Mouse (Mus musculus): Measurements from ENCODE around the gene Plekhh2. TPM values are rescaled to one million over a fixed set of nuclear protein-coding genes. Genes with fewer than 3 reads are reported as not detected.
"Not testable (repeated sequence)": the region's sequence is repeated elsewhere in the genome, so short reads cannot be mapped to it uniquely, and the experiment has no call there.

The Plekhh2 gene
- total RNA-seq, 4 experiments from 2014 or later = 0.73 to 1.3 (median 0.96) TPM

- DNase-seq (ENCODE audit: low spot score in 2 of 2) = no peak
Observed at GRCm38 (mm10) chr17:84510961-84511639, 595 bp upstream of the Plekhh2 start.

GRCm38 (mm10) chr17:84512516-84513085 is 906 bp downstream of the Plekhh2 start:
- no peak for DNase-seq (ENCODE audit: low spot score in 2 of 2)

DNA sequence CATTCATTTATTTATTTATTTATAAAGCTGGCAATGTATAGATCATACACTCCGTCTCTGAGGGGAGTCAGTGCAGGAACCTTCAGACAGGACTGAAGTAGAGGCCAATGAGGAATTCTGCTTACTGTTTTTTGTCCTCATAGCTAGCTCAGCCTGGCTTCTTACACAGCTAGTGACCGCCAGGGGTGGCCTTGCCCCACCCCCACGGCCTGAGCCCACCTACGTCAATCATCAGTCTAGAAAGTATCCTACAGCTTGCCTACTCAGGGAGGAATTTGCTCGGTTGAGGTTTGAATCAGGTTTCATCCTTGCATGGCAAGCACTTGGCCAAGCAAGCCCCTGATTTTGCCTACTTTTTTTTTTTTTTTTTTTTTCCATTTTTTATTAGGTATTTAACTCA is 4.2 kb downstream of the Plekhh2 start:
- no peak for DNase-seq (ENCODE audit: low spot score in 2 of 2)

- DNase-seq (ENCODE audit: low spot score in 2 of 2) = no peak
Observed at GRCm38 (mm10) chr17:84519346-84519745, 7.7 kb downstream of the Plekhh2 start.

DNA sequence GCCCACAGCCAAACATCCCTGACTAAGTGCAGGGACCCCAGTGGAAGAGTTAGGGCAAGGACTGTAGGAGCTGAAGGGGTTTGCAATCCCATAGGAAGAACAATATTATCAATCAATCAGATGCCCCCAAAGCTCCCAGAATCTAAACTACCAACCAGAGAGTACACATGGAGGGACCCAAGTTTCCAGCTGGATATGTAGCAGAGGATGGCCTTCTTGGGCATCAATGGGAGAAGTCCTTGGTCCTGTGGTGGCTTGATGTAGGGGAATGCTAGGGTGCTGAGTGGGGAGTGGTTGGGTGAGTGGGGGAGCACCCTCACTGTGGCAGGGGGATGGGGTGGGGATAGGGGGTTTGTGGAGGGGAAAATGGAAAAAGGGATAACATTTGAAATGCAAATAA is 8.4 kb downstream of the Plekhh2 start:
- DNase-seq (ENCODE audit: low spot score in 2 of 2) = no peak

DNA sequence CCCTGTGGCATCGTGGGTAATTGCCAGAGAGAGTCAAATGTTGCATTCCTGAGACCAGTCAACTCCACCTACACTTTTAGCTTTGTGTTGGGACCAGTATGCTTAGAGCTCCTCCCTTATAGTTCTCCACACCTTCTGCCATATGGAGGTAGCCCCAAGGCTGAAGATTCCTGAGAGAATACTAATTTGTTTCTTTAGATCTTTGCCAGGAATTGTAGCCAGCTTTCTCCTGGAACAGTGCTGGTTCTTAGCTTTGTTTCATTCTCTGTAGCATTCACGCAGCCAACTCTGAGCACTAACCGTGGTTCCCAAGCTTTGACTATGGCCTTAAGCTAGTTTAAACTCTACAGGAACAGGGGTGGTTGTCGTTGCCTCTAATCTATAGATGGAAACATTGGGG is 17.7 kb downstream of the Plekhh2 start:
- no peak for DNase-seq (ENCODE audit: low spot score in 2 of 2)

DNA sequence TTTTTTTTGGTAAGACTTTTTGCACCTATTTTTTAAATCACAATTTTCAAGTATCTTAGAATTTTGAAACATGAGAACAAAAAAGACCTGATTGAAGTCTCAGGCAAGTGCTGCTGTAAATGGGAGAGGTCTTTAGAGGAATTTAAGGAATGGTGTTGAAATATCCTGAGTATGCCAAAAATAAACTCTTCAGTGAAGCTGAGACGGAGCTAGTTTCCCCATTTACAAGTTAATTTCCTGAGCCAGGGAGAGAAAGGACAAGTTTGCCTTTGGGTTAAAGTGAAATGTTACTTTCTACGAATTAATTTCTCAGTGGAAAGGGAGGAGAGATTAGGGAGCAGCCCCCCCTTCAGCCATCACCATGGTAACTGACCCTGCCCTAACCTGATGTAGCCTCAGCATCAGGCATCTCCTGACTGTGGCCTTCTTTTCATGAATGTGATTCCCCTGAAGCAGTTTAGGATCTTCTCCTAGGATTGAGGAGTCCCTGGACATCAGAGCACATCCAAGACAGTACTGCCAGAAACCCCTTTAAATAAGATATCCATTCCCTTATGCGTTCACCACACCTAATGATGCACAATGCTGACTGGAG is 18.6 kb downstream of the Plekhh2 start:
- no peak for DNase-seq (ENCODE audit: low spot score in 2 of 2)

GRCm38 (mm10) chr17:84532909-84533499 is 21.3 kb downstream of the Plekhh2 start:
- DNase-seq (ENCODE audit: low spot score in 2 of 2) = no peak

GRCm38 (mm10) chr17:84533841-84534240 is 22.1 kb downstream of the Plekhh2 start:
- DNase-seq (ENCODE audit: low spot score in 2 of 2) = no peak

- DNase-seq (ENCODE audit: low spot score in 2 of 2) = no peak
Observed at GRCm38 (mm10) chr17:84534632-84535031, 22.9 kb downstream of the Plekhh2 start.

- peak in 1 of 2 experiments; percentile 33 for DNase-seq (ENCODE audit: low spot score in 2 of 2)
Observed at GRCm38 (mm10) chr17:84535226-84535625, 23.5 kb downstream of the Plekhh2 start.

- DNase-seq (ENCODE audit: low spot score in 2 of 2) = no peak
Observed at GRCm38 (mm10) chr17:84537301-84537700, 25.6 kb downstream of the Plekhh2 start.

- DNase-seq (ENCODE audit: low spot score in 2 of 2) = no peak
Observed at GRCm38 (mm10) chr17:84537966-84538365, 26.3 kb downstream of the Plekhh2 start.

DNA sequence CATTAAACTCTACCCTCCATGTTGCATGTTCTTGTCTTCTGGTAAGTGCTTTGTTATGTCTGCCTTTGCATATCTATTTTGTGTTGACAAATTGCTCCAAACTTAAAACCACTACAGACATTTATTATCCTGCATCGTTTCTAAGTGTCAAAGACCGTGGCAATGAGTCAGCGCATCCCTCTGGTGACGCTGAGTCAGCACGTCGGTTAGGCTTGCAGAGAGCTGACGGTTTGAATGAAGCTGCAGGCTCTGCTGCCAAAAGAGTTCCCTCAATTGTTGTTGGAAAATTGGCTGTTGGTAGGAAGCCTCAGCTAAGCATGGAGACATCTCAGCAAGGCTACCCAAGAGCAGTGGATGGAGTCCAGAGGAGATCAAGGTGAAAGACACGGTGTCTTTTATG is 28.9 kb downstream of the Plekhh2 start:
- no peak for DNase-seq (ENCODE audit: low spot score in 2 of 2)

DNA sequence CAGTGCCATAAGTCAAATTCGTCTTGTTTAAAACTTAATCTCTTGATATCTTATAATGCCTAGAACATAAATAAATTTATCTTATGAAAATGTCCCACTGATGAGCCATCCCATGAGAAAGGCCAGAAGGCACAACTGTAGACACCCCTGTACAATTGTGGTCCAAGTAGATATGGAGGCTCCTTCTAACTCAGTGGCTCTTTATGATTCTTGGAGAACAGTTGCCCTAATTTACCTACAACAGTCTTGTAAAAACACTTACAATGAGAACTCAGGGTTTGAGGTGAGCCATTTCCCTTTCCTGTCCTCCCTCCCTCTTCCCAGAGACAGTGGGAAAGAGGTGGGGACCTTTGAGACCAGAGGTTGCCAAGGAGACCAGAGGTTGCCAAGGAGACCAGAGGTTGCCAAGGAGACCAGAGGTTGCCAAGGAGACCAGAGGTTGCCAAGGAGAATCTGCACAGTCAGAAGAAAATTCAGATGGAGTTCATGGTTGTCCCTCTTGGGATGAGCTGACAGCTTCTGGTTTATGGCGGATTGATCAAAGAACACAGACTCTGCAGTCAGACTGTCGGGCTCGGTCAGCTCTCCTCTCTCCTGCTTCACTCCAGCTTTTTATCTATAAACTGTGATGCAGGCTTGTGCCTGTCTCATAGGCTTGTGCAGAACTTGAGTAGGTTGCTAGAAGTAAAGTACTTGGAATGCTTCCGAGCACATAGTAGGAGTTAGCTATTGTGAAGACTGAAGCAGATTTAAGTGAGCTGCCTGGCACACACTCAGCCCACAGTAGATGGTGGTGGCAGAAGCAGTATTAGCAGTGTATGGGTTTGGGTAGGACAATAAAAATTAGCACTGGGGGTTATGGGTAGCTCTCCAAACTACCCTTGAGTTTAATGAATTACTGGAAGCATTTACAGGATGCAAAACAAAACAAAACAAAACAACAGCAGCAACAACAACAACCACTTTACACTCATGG is 39.5 kb downstream of the Plekhh2 start:
- no peak for DNase-seq (ENCODE audit: low spot score in 2 of 2)

DNA sequence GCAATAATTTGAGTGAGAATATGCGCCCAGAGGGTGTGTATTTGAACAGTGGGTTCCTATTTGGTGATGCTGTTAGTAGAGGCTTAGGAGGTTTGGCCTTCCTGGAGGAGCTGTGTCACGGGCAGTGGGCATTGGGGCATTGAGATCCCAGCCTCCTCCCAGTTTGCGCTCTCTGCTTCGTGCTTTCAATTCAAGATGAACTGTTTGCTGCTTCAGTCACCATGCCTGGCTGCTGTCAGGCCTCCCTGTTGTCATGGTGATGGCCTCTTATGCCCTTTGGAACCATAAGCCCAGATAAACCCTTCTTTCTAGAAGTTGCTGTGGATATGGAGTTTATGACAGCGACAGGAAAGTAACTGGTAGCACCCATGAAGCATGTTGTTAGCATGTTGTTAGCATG is 40.5 kb downstream of the Plekhh2 start:
- DNase-seq (ENCODE audit: low spot score in 2 of 2) = no peak

- not testable (repeated sequence) for DNase-seq (ENCODE audit: low spot score in 2 of 2)
Observed at GRCm38 (mm10) chr17:84564264-84564663, 52.6 kb downstream of the Plekhh2 start.

- DNase-seq (ENCODE audit: low spot score in 2 of 2) = no peak
Observed at GRCm38 (mm10) chr17:84565762-84566161, 54.1 kb downstream of the Plekhh2 start.

DNA sequence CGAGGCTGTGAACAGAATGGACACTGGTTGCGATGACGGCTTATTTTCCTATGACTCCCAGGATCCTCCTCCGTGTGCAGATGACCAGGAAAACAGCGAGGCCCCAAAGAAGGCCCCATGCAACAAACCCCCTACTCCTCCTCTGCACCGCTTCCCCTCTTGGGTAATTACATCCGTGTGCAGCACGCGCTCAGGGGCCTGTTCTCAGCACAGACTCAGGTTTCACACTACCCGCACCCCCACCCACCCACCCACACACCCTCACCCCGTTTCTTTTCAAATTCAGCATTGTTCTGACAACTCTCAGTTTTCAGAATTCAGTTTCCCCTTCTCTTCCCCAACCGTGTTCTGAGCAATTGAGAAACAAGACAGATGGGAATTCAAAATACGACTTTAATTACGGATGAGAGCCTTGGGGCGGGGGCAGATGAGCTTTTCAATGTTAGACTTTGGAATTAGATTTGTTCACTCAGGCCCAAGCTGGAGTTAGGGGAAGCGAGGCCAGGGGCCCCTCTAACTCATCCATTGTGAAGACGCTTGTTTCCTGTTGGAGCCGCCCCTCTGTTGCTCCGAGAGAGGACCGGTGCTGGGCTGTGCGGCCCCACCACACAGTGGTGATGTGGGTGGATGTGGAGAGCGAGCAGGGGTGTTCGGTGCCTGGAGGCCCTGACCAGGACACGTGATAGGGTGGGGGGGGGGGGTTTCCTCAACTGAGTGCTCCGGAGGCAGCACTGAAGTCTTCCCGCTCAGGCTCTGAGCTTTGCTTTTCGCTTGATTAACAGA is 55.3 kb downstream of the Plekhh2 start:
- DNase-seq (ENCODE audit: low spot score in 2 of 2) = no peak

DNA sequence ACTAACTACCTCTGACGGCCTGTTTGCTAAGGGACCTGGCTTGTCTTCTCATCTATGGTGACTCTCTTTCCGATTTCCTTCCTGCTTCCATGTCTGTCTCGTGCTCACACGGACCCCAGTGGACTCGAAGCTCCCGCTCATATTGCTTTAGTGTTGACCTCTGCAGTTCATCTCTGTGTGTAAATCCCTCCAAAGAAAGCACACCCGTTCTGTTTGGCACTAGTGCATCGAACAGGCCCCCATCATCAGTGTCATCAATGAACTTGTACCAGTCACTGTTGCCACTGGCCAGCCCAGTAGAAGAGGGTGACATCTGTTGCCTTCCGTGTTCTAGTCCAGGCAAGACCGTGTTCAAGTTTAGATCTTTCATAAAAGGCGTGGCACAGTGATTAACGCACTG is 57.1 kb downstream of the Plekhh2 start:
- no peak for DNase-seq (ENCODE audit: low spot score in 2 of 2)

DNA sequence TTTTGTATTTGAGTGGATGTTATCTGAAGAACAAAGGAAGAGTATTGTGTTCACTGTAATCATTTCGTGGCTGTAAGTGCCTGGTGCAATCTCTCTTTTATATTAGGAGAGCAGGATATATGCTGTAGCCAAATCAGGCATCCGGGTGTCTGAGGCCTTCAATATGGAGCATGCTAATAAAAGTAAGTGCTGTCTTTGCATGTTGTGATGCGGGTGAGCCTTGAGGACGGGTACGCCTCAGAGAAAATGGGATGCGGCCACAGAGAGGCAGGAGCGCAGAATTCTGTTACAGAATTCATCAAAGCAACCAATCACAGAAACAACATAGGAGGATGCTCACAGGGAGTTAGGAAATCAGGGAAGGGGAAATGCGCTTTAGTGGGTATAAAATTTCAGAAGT is 58.1 kb downstream of the Plekhh2 start:
- DNase-seq (ENCODE audit: low spot score in 2 of 2) = no peak

Measured in gastrocnemius, adult 8-10 months (tissue).